Mouse (Mus musculus) embryonic fibroblast, embryonic 13.5 days (primary cell): ENCODE measurements around the gene Baz2b.

ENCODE experiments used
- CTCF ChIP-seq: IDR thresholded peaks from 2 replicates; pipeline ENCODE4 v1.5.1; 2011; ENCODE audit warnings: mild to moderate bottlenecking, control low read depth, low read length, moderate library complexity, borderline replicate concordance; ENCODE audit not compliant: insufficient read depth
- POLR2A ChIP-seq: IDR thresholded peaks from 2 replicates; pipeline ENCODE4 v1.6.1; 2011; ENCODE audit warnings: low read depth, mild to moderate bottlenecking, control low read depth, low read length, moderate library complexity

GRCm38 (mm10) chr2:60221236-60221635 is 11.6 kb upstream of the Baz2b start:
- TF ChIP-seq CTCF, result no peak
- TF ChIP-seq POLR2A, result no peak
